Mouse (Mus musculus) fat pad, adult 2 months (tissue): Measurements from ENCODE around the gene Pik3cb.

ENCODE experiments used
- DNase-seq: peaks from one replicate; pipeline ENCODE4 v3.0.0-alpha.2; 2011; ENCODE audit warnings: low read depth, low spot score; ENCODE audit errors: extremely low read depth

Pik3cb gene

GRCm38 (mm10) chr9:99009069-99009897 is 131.1 kb downstream of the Pik3cb start:
- no peak for DNase-seq

- DNase-seq, result no peak
Observed at GRCm38 (mm10) chr9:99001326-99001725, 139.1 kb downstream of the Pik3cb start.

GRCm38 (mm10) chr9:98999881-99000339 is 140.5 kb downstream of the Pik3cb start:
- DNase-seq, result no peak

GRCm38 (mm10) chr9:98994103-98994502 is 146.3 kb downstream of the Pik3cb start:
- DNase-seq, result no peak

GRCm38 (mm10) chr9:98987131-98987530 is 153.3 kb downstream of the Pik3cb start:
- DNase-seq, result no peak
